Mouse (Mus musculus) bone marrow, adult 2 months (tissue): ENCODE results near the gene Stpg1.

Source experiments
- CTCF ChIP-seq: fragments of 200-500 bp; IDR thresholded peaks from 2 replicates; pipeline ENCODE4 v1.5.1; 2011; ENCODE audit warnings: low read length, control low read depth; ENCODE audit not compliant: control insufficient read depth, insufficient read depth
- POLR2A ChIP-seq: fragments of 200-500 bp; IDR thresholded peaks from 2 replicates; pipeline ENCODE4 v1.6.1; 2011; ENCODE audit warnings: low read depth, mild to moderate bottlenecking, control low read depth, low read length, borderline replicate concordance; ENCODE audit not compliant: control insufficient read depth

GRCm38 (mm10) chr4:135485086-135485485 is 9.5 kb upstream of the Stpg1 start:
- TF ChIP-seq CTCF (no peak), POLR2A (no peak)
